Mouse (Mus musculus) kidney, adult 2 months (tissue): Measurements from ENCODE around the gene Tank.

Source experiments
- CTCF ChIP-seq: fragments of 200-500 bp; conservative IDR thresholded peaks from 2 replicates; pipeline ENCODE4 v1.5.1; 2011; ENCODE audit warnings: low read depth, mild to moderate bottlenecking, control low read depth, low read length, moderate library complexity, mixed read lengths; ENCODE audit not compliant: insufficient read depth, insufficient read length
- POLR2A ChIP-seq: fragments of 200-500 bp; IDR thresholded peaks from one replicate; pipeline ENCODE4 v1.6.1; 2011; ENCODE audit warnings: low read depth, low read length, control low read depth

DNA sequence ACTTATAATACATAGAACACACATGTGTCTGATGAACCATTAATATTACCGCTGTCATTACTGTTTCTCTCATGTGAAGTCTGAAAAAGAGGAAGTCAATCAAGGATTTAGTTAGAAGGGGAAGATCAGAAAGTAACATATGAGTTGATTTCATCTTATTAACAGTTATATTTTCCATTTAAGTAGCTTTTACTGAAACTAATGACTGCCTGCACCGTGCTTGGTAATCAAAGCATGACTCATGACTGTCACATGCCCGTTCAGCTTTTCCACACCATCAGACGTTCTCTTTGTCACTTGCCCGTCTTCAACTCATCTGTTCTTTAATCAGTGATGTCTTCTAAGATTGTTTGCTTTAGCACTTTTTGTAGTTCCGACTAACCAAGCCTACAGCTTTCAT lies 15.2 kb upstream of the Tank start:
- TF ChIP-seq CTCF (no peak), POLR2A (no peak)
